Mouse (Mus musculus) CD4-positive, CD25-positive, alpha-beta regulatory T cell, adult 2 months (primary cell): Measurements from ENCODE around the gene Olfr1222.
"Not testable (repeated sequence)": the region's sequence is repeated elsewhere in the genome, so short reads cannot be mapped to it uniquely, and the experiment has no call there.

Experiments
- DNase-seq: peaks from one replicate; pipeline ENCODE4 v3.0.0-alpha.2; 2012; ENCODE audit warnings: low read depth, low spot score

Olfr1222 gene

DNA sequence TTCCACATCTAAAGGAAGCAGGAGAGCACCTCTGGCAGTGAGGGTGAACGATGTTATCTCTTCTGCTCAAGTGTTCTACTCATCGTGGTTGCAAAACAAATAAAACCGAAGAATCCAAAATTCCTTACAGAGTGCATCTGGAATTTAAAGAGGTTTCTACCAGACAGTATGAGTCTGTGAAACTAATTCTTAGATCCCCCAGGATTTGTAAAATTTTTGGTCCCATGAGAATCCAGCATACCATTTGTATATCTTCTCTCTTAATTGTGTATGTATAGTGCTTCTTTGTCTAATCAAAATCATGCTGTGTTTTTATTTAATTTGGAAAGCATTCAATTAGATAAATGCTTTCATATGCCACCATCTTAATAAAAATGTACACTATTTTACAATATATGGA, at the start of gene Olfr1222:
Gene Olfr1222, minus strand, starts transcription at position 101 of the 400 bp plus-strand sequence.
- DNase-seq, result no peak

GRCm38 (mm10) chr2:89174569-89174968, 41.7 kb upstream of the Olfr1222 start, which contains the start of gene Olfr1225:
TSS of gene Olfr1225 (minus strand) at chr2:89174669.
- no peak for DNase-seq

DNA sequence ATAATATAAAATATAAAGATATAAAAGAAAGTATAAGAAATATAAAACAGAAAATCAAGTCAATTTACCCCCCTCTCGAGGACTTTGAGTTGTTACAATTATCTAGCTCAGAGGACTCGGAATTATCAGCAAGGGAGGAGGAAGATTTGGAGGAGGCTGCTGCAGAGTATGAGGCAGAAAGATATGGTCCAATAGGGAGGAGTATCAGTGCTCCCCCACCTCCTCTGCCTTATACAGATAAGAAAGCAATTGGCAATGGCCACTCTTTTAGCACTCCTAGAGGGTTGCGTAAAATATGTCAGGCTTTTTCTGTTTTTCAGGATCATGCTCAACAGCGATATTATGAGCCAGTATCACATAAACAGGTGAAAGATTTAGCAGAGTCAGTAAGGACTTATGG, 31.9 kb upstream of the Olfr1222 start:
- not testable (repeated sequence) for DNase-seq

DNA sequence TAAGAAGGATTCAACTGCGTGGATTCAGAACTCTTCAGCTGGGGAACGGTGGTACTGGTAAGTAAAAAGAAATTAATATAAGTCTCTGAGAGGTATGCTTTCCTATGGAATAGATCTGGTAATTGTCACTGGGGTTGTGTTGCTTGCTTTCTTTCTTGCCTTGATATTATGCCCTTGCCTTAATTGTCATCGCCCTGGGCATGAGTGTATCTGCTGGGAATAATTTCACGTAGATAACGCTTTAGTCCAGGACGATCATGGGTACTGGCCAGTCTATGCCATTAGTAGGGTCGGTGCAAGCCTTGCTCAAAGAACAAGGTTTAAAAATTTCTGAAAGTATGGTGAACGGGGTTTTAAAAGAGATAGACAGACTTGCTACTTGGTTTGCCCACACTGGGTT, 31.1 kb upstream of the Olfr1222 start, which contains the start of gene Olfr1224-ps1:
Gene Olfr1224-ps1, minus strand, starts transcription at position 101 of the 400 bp plus-strand sequence.
- DNase-seq, result not testable (repeated sequence)

DNA sequence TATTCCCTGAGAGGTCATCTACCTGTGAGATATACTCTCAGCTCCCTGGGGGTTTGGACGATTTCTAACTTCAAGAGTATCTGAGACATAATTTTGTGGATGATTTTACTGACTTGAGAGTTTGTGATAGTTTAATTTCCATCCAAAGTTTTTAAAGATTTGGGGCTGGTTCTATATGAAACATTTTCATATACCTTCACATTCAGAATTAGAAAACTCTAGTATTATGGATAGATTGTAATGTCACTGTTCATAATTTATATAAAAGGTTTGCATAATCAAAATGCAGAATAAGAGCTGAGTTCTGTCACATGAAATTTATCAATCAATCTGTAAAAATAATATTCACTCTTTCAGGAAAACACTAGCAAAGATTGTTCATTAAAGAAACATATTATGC, 18.6 kb upstream of the Olfr1222 start, which contains the start of gene Olfr1223:
Gene Olfr1223, minus strand, starts transcription at position 101 of the 400 bp plus-strand sequence.
- no peak for DNase-seq

- DNase-seq, result no peak
These were observed 15.7 kb downstream of the Olfr1222 start, which contains the start of gene Olfr1221 for GRCm38 (mm10) chr2:89117183-89117582. TSS of gene Olfr1221 (minus strand) at chr2:89117283.

GRCm38 (mm10) chr2:89106735-89107134, 26.1 kb downstream of the Olfr1222 start, which contains the start of gene Olfr1220:
TSS of gene Olfr1220 (minus strand) at chr2:89106835.
- DNase-seq, result no peak

DNA sequence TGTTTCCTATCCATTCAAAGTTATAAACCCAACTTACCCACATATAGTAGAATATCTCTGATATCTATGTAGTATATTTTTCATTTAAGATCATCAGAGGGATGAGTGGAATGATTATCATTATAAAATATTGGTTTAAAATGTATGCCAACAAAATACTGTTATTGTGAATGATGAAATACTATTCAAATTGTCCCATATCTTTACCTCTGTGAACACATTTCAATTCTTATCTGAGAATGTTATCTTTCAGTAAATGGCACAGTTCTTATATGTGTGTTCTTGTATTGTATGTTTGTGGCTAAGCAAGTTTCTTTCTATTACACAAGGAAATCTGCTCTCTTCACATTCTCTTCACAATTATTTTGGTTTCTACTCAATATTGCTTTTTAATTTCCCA, 27.2 kb downstream of the Olfr1222 start:
- DNase-seq, result no peak

- no peak for DNase-seq
These were observed 39.0 kb downstream of the Olfr1222 start for GRCm38 (mm10) chr2:89093848-89094247.

DNA sequence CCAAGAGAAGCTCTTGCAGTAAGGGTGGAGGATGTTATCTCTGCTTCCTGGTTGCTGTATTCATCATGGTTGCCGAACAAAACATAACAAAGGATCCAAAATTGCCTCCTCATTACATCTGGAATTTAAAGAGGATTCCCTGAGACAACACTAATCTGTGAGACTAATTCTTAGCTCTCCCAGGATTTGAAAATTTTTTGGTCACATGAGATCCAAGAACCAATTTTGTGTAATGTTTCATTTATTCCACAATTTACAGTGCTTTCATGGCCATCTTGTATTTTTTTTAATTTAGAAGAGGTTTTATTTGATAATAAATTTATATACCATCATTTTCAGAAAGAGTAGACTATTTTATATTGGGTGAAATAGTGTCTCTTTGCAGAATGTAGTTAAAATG, 49.4 kb downstream of the Olfr1222 start, which contains the start of gene Olfr1219:
Gene Olfr1219, minus strand, starts transcription at position 101 of the 400 bp plus-strand sequence.
- DNase-seq, result no peak

DNA sequence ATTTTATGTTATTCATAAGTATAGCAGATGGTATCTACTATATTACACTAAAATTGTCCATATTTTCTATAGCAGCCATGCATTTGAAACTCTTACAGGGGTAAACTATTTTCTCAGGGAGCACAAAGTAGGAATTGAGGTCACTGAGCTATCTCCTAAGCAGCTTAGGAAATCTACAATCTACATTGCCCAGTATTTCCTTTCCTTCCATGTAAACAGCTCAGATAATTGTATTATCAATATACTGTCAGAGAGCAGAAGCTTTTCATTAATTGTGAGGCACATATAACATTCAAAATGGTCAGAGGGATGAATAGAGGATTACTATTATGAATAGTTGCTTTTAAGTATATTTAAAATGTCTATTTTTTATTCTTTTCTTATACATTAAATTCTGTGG, 51.4 kb downstream of the Olfr1222 start:
- DNase-seq, result no peak
